Mouse (Mus musculus) kidney, postnatal 14 days (tissue): ENCODE data around the gene Skp2.
"Not testable (repeated sequence)": the region's sequence is repeated elsewhere in the genome, so short reads cannot be mapped to it uniquely, and the experiment has no call there.

Experiments used
- DNase-seq: peaks from one replicate; pipeline ENCODE4 v3.0.0; 2022; ENCODE audit warnings: mixed read lengths

Skp2 gene

GRCm38 (mm10) chr15:9155325-9155724 is at the start of gene Skp2:
TSS of gene Skp2 (minus strand) at chr15:9155425.
- DNase-seq, result no peak

- DNase-seq, result no peak
Observed at GRCm38 (mm10) chr15:9198421-9198820, 43.2 kb upstream of the Skp2 start.

- DNase-seq, result not testable (repeated sequence)
Observed at GRCm38 (mm10) chr15:9192685-9193084, 37.5 kb upstream of the Skp2 start.

- no peak for DNase-seq
Observed at GRCm38 (mm10) chr15:9189796-9190195, 34.6 kb upstream of the Skp2 start.

- DNase-seq, result no peak
Observed at GRCm38 (mm10) chr15:9183995-9184394, 28.8 kb upstream of the Skp2 start.

GRCm38 (mm10) chr15:9177038-9177437 is 21.8 kb upstream of the Skp2 start:
- no peak for DNase-seq

- DNase-seq, result no peak
Observed at GRCm38 (mm10) chr15:9164125-9164524, 8.9 kb upstream of the Skp2 start.

- no peak for DNase-seq
Observed at GRCm38 (mm10) chr15:9162557-9163070, 7.4 kb upstream of the Skp2 start.

- DNase-seq, result peak; percentile 70
Observed at GRCm38 (mm10) chr15:9140684-9141171, 14.5 kb downstream of the Skp2 start.

GRCm38 (mm10) chr15:9140252-9140680 is 15.0 kb downstream of the Skp2 start, which contains the start of gene Lmbrd2:
TSS of gene Lmbrd2 (plus strand) at chr15:9140550.
- DNase-seq, result peak; percentile 97

- DNase-seq, result no peak
Observed at GRCm38 (mm10) chr15:9139447-9139846, 15.8 kb downstream of the Skp2 start.

- no peak for DNase-seq
Observed at GRCm38 (mm10) chr15:9134891-9135507, 20.2 kb downstream of the Skp2 start.

- no peak for DNase-seq
Observed at GRCm38 (mm10) chr15:9132693-9133443, 22.4 kb downstream of the Skp2 start.

GRCm38 (mm10) chr15:9131499-9131888 is 23.7 kb downstream of the Skp2 start:
- DNase-seq, result no peak

- no peak for DNase-seq
Observed at GRCm38 (mm10) chr15:9130772-9131498, 24.3 kb downstream of the Skp2 start.

- no peak for DNase-seq
Observed at GRCm38 (mm10) chr15:9127051-9127791, 28.0 kb downstream of the Skp2 start.

GRCm38 (mm10) chr15:9124856-9125255 is 30.4 kb downstream of the Skp2 start:
- DNase-seq, result no peak

- no peak for DNase-seq
Observed at GRCm38 (mm10) chr15:9122989-9123388, 32.2 kb downstream of the Skp2 start.

- peak; percentile 56 for DNase-seq
Observed at GRCm38 (mm10) chr15:9120081-9120480, 35.1 kb downstream of the Skp2 start.

GRCm38 (mm10) chr15:9118852-9119251 is 36.4 kb downstream of the Skp2 start:
- DNase-seq, result no peak

- DNase-seq, result no peak
Observed at GRCm38 (mm10) chr15:9114599-9114998, 40.6 kb downstream of the Skp2 start.

GRCm38 (mm10) chr15:9114131-9114530 is 41.1 kb downstream of the Skp2 start:
- DNase-seq, result no peak

- no peak for DNase-seq
Observed at GRCm38 (mm10) chr15:9113556-9113955, 41.7 kb downstream of the Skp2 start.
